Mouse (Mus musculus) induced T-regulatory cell, adult 2 months (primary cell): ENCODE data around the gene Hemk1.

Source experiments
- DNase-seq: peaks from one replicate; pipeline ENCODE4 v3.0.0-alpha.2; 2012; ENCODE audit warnings: low read depth

The Hemk1 gene

DNA sequence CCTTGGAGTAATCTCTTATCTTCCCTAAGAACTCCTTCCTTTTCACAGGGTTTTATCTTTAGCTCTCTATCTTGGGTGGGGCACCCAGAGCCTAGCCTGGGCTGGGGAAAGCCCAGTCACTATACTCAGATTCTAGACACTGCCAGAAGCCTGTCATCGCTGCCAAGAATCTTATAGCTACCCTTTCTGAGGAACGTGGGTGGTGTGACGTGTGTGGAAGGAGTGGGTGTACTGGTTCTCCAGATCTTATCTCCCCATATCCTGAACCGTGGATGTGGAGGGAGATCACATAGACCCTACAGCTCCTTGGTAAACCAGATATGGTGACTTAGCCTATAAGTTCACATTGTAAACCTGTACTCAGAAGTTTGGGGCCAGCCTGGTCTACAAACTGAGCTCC lies 42.5 kb downstream of the Hemk1 start:
- DNase-seq, result peak; percentile 95

DNA sequence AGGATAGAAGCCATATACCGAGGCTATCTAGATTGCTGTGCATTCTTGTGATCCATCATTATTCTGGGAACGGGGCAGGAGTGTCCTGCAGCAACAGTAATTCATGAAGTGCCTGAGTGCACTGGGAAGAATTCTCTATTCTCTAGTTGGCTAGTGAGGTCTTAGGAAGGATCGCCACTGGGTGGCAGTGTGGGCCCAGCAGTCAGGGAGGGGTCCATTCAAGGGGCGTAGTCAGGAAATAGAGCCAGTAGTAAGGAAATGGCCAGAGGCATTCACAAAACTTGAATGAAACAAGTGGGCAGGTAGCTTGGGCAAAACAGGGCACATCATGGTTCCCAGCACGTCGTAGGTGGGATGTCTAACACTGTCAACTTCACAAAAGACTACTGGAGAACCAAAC lies 43.9 kb downstream of the Hemk1 start:
- peak; percentile 92 for DNase-seq

DNA sequence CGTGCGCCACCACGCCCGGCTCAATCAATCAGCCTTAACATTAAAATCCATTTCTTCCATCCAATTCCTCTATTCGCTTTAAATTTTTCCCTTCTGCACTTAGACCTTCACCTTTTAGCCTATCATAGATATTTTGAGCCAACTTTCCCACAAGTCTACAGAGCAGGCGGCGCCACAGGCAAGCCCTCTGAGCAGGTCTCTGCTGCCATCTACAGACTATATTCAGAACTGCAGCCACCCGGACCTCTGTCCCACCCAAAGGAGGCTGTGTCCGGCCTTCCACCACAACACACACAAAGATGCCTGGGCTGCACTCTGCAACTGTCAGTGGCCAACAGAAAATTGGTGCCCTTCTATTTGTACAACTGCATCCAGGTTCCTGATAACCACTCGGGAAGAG lies 47.3 kb downstream of the Hemk1 start:
- DNase-seq, result peak; percentile 88

DNA sequence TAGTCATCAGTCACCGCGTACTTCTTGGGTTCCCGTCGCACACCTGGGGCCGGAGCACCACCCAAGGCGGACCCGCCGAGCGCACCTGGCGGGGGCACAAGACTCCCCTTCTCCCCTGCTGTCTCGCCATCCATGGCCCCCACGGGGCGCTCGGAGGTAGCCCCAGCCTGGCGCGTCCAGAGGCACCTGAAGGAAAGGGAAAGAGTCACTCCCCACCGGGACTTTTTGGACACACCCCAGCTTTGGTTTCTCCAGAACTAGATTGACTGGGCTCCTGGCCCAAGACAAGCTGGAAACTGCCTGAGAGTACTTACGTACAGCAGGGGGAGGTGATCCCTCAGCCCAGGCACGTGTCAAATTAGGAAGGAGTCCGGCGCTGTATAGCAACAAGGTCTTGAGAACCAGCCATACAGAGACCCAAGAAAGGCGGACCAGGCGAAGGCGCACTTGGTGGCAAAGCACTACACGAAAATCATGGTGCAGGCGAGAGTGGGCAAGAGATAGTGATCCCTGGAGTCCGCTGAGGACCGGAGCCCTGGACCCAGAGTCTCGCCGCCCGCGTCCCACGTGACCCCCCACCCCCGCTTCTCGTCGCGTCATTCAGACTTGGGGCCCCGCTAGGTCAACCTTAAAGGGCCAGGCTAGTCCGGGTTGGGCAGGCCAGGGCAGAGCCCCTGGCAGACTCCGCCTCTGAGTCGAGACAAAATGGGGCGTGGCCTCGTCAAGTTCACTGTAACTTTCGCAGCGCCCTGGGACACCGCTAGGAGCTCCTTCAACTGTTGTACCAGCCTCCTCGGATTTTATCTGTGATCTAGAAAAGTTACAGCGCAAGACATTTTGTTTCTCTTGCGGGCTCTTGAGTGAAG lies 48.7 kb downstream of the Hemk1 start, which contains the start of gene Mapkapk3:
Gene Mapkapk3, minus strand, starts transcription at position 667 of the 866 bp plus-strand sequence.
- DNase-seq, result peak; percentile 99

DNA sequence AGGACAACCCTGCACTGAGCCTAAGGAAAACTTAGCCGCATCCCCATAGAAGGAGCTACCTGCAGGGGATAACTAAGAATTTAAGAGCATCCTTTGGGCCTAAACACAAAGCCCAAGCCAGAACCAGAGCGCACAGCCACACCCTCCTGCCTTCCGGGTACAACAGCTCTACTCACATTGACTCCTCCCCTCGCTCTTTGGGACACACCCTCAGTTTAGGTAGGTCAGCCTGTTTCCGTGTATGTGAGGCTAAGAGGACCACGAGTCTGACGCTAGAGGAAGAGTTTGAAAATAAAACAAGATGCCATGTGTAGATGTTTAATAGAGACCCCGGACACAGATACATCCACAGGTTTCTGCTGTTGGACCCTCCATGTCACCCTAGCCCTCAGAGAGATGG lies 49.4 kb downstream of the Hemk1 start:
- DNase-seq, result peak; percentile 96

DNA sequence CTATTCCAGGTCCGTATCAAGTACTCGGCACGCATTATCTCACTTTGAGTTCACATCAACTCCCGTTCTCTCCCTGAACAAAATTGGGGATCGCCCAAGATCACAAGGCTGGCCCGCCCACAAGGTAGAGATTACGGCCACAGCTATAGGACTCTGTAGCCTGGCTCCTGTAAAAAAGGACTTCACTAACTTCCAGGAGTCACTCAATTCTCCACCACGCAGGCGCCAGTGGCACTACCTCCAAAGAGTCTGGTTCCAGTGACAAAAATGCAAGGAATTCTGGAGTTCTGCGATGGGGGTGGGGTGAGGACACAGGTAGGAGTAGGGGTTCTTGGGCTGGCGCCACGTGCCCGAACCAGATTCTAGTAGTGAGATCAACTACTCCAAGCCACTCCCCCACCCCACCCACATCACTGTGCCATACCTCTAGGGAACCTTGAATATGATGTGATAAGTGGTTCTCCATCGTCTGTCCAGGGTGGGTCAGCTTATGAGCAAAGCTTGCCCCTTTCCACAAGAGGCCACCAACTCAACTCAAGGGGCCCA lies 50.0 kb downstream of the Hemk1 start:
- DNase-seq, result no peak

DNA sequence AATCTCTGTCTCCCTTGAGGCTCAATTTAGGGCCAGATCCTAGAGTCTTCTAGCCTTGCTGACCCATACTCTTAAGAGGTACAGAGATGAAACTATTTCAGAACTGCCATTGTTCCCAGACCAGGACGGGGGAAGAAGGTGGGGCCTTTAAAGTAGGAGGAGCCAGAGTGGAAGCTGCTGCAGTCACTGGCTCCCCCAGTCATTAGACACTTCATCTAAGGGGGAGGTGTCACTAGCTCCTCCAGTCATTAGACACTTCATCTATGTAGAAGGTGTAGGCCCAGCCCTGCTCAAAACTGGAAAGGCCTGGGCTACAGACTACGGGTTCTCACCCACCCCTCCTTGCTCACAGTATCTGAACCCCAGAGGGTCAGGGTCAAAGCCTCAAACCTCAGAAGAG lies 50.9 kb downstream of the Hemk1 start:
- peak; percentile 79 for DNase-seq

DNA sequence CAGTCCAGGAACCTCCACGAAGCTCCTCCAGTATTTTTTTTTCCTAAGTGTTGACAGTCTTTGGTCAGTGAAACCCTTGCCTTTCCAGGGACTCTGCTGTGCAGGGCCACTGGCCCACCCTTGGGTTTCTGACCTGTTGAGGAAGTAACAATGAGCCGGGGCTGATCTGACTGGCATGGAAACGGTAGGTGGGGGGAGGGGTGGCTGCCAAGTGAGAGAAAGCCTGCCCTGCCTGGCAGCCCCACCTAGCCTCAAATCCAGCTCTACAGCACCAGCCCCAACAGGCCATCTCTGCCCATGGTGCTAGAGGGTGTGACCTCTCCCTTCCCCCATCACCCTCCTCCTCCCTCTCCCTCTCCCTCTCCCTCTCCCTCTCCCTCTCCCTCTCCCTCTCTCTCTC lies 53.1 kb downstream of the Hemk1 start:
- peak; percentile 81 for DNase-seq

DNA sequence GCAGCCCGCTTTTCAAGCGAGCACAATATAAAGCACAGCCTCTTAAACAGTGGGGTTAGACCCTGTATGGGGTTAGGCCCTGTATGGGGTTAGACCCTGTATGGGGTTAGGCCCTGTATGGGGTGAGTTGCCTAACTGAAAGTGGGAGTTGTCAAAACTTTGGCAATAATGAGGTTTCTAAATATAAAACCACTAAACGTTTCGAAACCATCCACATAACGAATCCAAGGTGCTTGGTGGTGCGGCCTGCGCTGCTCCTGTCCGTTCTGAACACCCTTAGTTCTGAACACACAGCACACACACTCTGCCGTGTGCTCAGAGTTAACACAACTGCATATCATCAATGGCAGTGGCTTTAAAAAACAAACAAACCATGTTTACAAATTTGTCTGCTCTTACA lies 55.2 kb downstream of the Hemk1 start:
- DNase-seq, result peak; percentile 44

DNA sequence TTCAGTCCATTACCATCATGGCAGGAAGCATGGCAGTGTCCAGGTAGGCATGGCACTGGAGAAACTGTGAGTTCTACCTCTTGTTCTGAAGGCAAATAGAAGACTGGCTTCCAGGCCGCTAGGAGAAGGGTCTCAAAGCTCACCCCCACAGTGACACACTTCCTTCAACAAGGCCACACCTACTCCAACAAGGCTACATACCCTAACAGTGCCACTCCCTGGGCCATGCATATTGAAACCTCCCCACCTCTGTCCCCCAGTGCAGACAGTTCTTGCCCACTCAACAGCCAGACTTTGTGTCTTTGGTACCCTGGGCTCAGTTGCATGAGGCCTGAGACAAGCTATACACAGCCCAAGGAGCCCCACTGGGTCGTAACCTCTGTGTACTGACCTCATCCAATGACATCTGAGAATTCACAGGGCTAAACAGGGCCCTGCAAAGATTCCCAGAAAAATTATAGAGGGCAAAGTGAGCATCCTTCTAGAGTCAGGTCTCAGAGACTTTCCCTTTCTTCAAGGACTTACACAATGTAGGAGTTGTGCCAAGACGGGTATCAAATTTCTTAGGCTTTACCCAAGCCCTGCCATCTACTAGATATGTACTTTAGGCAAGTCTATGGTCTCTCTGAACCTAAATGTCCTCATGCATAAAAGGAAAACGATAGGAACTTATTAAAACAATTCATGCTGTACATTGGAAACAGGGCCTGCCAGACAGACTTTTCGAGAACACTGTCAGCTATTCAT lies 56.7 kb downstream of the Hemk1 start:
- DNase-seq, result no peak

DNA sequence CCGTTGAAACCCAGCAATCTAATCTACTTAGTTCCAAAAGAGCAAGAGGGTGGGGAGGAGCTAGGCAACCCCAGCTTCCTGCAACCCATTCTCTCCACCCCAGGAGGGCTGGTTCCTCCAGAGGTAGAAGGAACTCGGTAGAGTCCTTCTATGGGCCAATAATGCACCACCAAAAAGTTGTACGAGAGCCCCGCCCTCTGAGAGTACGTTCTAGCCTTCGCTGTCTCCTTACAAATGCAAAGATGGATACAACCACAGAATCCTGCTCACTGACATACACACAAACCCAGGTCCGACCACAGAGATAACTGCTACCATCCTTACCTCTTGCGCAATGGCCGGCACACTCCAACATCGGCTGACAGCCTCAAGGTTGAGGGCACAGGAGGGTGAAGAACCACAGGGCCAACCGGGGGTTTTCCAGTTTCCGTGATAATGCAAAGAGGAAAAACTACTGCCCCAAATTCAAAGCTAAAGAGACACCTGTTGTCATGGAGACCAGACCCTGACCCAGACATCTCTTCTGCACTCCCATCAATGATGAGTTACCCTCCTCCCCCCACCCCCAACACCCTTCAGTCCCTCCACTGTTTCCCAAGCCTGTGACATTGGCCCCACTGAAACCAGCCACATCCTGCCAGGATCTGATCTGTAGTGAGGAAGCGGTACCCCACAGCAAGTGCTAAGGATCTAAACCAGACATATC lies 57.7 kb downstream of the Hemk1 start:
- peak; percentile 92 for DNase-seq

DNA sequence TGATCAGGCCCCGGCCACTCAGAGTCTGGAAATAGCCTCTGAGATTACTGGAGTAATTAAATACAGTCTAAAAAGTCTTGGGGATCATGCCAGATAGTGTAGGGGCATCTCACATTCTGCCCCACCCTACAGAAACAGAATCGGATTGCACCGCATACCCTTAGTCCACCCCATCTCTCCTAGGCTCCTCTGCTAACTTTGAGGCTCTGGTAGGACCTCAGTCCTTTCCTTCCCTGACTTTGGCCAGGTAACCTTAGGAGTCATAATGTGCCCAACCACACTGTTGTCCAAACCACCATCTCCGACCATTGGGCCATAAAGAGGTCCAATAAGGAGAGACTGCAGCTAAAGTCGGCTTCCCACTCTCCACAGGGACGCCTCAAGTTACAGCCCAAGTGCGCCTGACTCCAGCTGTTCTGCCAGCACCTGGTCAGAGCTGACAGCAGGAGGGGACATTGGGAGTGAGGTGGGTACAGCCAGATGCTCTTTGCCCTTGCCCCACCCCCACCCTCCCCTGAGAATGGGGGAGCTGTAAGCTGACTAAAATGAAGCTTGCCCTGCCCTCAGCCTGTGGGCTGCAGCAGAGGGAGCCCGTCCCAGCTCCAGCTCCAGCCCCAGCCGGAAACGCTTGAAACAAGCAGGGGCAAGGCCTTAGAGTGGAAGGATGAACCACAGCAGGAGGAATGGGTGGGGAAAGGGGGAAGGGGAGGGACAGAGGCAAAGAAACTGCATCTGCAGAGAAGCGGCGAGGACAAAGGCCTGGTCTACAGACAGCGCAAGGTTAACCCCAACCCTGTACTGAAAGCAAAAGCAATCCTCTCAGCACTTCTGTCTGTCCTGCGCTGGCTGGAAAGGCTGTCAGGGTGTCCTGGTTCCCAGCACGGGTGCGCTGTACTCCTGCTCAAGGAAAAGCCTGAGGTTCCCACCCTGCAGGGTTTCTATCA lies 58.5 kb downstream of the Hemk1 start:
- peak; percentile 78 for DNase-seq

DNA sequence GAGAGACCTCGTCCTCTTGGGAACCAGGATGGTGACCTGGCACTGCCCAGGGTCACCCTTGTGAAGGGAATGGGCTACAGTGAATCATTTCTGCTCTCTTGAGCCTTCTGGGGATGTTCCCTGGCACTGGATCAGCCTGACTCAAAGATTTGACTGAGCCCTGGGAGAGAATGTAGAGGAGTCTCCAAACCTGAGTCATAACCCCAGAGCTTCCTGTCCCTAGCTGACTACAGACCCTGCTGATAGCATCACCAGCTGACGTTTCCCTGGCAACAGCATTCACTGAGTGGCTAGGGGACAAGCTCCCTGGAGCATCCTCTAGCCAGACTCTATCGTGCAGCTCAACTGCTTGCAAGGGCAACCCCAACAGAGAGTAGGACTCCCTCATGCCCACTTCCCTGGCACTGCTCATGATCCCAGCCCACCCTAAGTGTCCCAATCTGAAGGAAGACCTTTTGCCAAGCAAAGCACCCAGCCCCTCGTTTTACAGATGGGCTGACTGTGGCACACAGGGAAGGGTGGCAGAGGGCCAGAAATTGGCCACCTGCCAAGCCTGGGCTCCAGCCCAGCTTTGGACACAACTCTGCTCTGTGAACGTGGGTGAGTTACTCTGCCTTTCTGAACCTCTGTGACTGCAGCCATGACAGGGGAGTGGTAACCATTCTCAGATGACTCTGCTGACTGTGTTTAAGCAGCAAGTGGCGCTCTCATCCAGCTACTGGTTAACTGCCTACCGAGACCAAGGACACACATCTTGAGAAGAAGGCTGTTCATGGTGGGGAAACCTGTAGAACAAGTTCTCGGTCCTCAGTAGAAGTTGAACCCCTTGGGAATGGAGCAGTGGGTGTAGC lies 59.4 kb downstream of the Hemk1 start:
- DNase-seq, result peak; percentile 85

DNA sequence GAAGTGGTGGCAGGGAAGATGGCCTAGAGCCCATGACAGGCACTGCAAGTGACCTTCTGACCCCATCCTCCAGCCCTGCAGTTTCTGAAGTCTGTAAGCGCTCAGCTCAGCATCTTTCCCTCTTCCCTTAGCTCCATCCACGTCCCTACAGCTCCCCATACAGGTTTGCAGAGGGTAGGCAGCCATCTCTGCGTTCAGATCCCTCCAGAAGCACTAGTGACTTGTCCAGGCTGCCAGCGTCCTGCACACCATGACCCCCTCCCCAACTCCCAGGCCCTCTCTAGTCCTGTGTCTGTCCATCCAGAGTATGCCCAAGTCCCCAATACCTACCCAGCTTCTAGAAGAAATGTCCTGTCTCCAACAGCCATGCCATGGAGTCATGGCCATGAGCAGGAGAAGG lies 60.0 kb downstream of the Hemk1 start:
- DNase-seq, result no peak

DNA sequence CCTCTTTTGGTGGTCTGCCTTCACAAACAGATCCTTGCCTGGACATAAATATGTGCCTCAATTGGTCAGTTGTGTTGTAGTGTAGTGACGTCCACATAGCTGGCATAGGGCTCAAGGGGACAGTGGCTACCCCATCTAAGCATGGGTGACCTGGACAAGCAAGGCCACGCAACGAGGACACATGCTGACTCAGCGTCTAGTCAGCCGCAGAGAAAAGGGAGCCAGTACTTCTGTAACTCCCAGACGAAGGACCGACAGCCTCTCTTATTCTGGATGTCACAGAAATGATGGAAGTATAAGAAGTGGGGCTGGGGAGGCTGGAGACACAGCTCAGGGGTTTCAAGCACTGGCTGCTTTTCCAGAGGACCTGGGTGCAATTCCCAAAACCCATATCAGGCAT lies 60.5 kb downstream of the Hemk1 start:
- DNase-seq, result no peak
